Mouse (Mus musculus): ENCODE results near the gene Zfp335.

GRCm38 (mm10) chr2:164948962-164949361 is 37.4 kb upstream of the Zfp335 start:
- TF ChIP-seq CTCF (IDR thresholded peaks at IDR 0.05; ENCODE audit: low read depth) (no peak), EP300 (IDR thresholded peaks at IDR 0.05; ENCODE audit: low read depth) (no peak)

Data from heart, postnatal 0 days (tissue).